Mouse (Mus musculus) hindbrain, embryonic 12.5 days (tissue): ENCODE data around the gene Lmo1. TPM values are rescaled to one million over a fixed set of nuclear protein-coding genes. Genes with fewer than 3 reads are reported as not detected.

Experiments used
- ATAC-seq: fragments of 200-750 bp; cut with Nextera tagmentation; 2 replicates; pipeline ENCODE4 v1.8.0; 2017; ENCODE audit warnings: moderate TSS enrichment; ENCODE audit not compliant: low FRiP score
- H3K27ac ChIP-seq: fragments of 300-500 bp; sonication (generic); 2 replicates; pipeline ENCODE4 v1.5.1; 2016; ENCODE audit warnings: mild to moderate bottlenecking
- H3K27me3 ChIP-seq: fragments of 300-500 bp; sonication (generic); 2 replicates; pipeline ENCODE4 v1.6.1; 2016; ENCODE audit warnings: mild to moderate bottlenecking
- H3K36me3 ChIP-seq: fragments of 300-500 bp; sonication (generic); 2 replicates; pipeline ENCODE4 v1.6.1; 2016; ENCODE audit warnings: mild to moderate bottlenecking
- H3K4me1 ChIP-seq: fragments of 300-500 bp; sonication (generic); 2 replicates; pipeline ENCODE4 v1.6.1; 2016
- H3K4me2 ChIP-seq: fragments of 300-500 bp; sonication (generic); replicated peaks from 2 replicates; pipeline ENCODE4 v1.6.1; 2016; ENCODE audit warnings: mild to moderate bottlenecking
- H3K4me3 ChIP-seq: fragments of 300-500 bp; sonication (generic); 2 replicates; pipeline ENCODE4 v1.5.1; 2016; ENCODE audit warnings: mild to moderate bottlenecking
- H3K9ac ChIP-seq: fragments of 300-500 bp; sonication (generic); 2 replicates; pipeline ENCODE4 v1.6.1; 2016; ENCODE audit warnings: mild to moderate bottlenecking, moderate library complexity
- H3K9me3 ChIP-seq: fragments of 300-500 bp; sonication (generic); replicated peaks from 2 replicates; pipeline ENCODE4 v1.6.1; 2016; ENCODE audit warnings: mild to moderate bottlenecking
- WGBS: fragments of 180-500 bp; shearing (Covaris S2); methylation state at CpG from one replicate; pipeline ENCODE4 v1.1.7; 2016; 5-methylcytosine and 5-hydroxymethylcytosine counted together
- polyA plus RNA-seq: library from polyadenylated mRNA; unstranded; fragments of >200 nt; fragmentation: Nextera tagmentation; extraction: Ambion mirVana; gene quantifications from 2 replicates; pipeline ENCODE4 v1.2.1, GENCODE M21; 2016

Gene Lmo1
- 46.3 and 50.9 TPM in 2 replicates for polyA plus RNA-seq

- H3K27ac ChIP-seq = peak within 1 kb of the TSS; percentile 68; the same call in 1 of the 2 replicates
- peak within 1 kb of the TSS; percentile 86 for H3K9ac ChIP-seq
- peaks cover 36% of the 10 kb centered on the region for H3K4me1 ChIP-seq
- H3K36me3 ChIP-seq = no peaks in the 10 kb centered on the region
- H3K4me2 ChIP-seq = peak within 1 kb of the TSS; percentile 98
- no peaks in the 10 kb centered on the region for H3K9me3 ChIP-seq
- peak within 1 kb of the TSS; percentile 72 for H3K4me3 ChIP-seq
- ATAC-seq = peak; percentile 82
- peaks cover 25% of the 10 kb centered on the region for H3K27me3 ChIP-seq
- WGBS = under 1% methylated on average over 67 of the region's 67 CpGs
Observed at GRCm38 (mm10) chr7:109174949-109175669, at the start of gene Lmo1. TSS of gene Lmo1 (minus strand) at chr7:109175207.

- H3K27me3 ChIP-seq = no peaks in the 10 kb centered on the region
- H3K4me1 ChIP-seq = peaks cover 16% of the 10 kb centered on the region
- peak overlapping the region; percentile 62 for H3K27ac ChIP-seq
- no peaks in the 10 kb centered on the region for H3K9me3 ChIP-seq
- no peak overlapping the region for H3K4me3 ChIP-seq
- H3K9ac ChIP-seq = no peak overlapping the region
- H3K36me3 ChIP-seq = no peaks in the 10 kb centered on the region
- no peak for ATAC-seq
- H3K4me2 ChIP-seq = no peak overlapping the region
- 78% methylated on average over 15 of the region's 15 CpGs for WGBS
Observed at GRCm38 (mm10) chr7:109221716-109222110, 46.7 kb upstream of the Lmo1 start.

- H3K4me2 ChIP-seq = no peak overlapping the region
- peak; percentile 55 for ATAC-seq
- H3K9me3 ChIP-seq = no peaks in the 10 kb centered on the region
- peak overlapping the region; percentile 62 for H3K27ac ChIP-seq
- no peaks in the 10 kb centered on the region for H3K36me3 ChIP-seq
- H3K9ac ChIP-seq = no peak overlapping the region
- no peaks in the 10 kb centered on the region for H3K27me3 ChIP-seq
- 74% methylated on average over 20 of the region's 20 CpGs for WGBS
- H3K4me1 ChIP-seq = peaks cover 16% of the 10 kb centered on the region
- no peak overlapping the region for H3K4me3 ChIP-seq
Observed at GRCm38 (mm10) chr7:109220766-109221715, 46.0 kb upstream of the Lmo1 start.

- peaks cover 16% of the 10 kb centered on the region for H3K4me1 ChIP-seq
- peak overlapping the region; percentile 44; the same call in 1 of the 2 replicates for H3K27ac ChIP-seq
- 86% methylated on average over 4 of the region's 4 CpGs for WGBS
Observed at GRCm38 (mm10) chr7:109220026-109220425, 45.0 kb upstream of the Lmo1 start.

GRCm38 (mm10) chr7:109218977-109219271 lies 43.9 kb upstream of the Lmo1 start:
- 0 out of 2 replicates have a peak, but pooled peaks have one; percentile 11 for ATAC-seq
- H3K9ac ChIP-seq = no peak overlapping the region
- H3K27me3 ChIP-seq = no peaks in the 10 kb centered on the region
- H3K36me3 ChIP-seq = no peaks in the 10 kb centered on the region
- H3K9me3 ChIP-seq = no peaks in the 10 kb centered on the region
- 26% methylated on average over 5 of the region's 5 CpGs for WGBS
- no peak overlapping the region for H3K4me3 ChIP-seq
- no peak overlapping the region for H3K27ac ChIP-seq
- H3K4me2 ChIP-seq = no peak overlapping the region
- H3K4me1 ChIP-seq = peaks cover 16% of the 10 kb centered on the region

More at GRCm38 (mm10) chr7:109220026-109220425, 45.0 kb upstream of the Lmo1 start:
- H3K4me2 ChIP-seq = no peak overlapping the region
- no peak overlapping the region for H3K9ac ChIP-seq
- no peak overlapping the region for H3K4me3 ChIP-seq
- H3K9me3 ChIP-seq = no peaks in the 10 kb centered on the region
- no peaks in the 10 kb centered on the region for H3K36me3 ChIP-seq
- no peak for ATAC-seq
- H3K27me3 ChIP-seq = no peaks in the 10 kb centered on the region

GRCm38 (mm10) chr7:109218130-109218976 lies 43.3 kb upstream of the Lmo1 start:
- Histone ChIP-seq H3K9ac (no peak overlapping the region), H3K9me3 (no peaks in the 10 kb centered on the region), H3K4me2 (no peak overlapping the region), H3K27me3 (no peaks in the 10 kb centered on the region), H3K4me1 (peaks cover 16% of the 10 kb centered on the region), H3K27ac (no peak overlapping the region), H3K36me3 (no peaks in the 10 kb centered on the region), H3K4me3 (no peak overlapping the region)
- ATAC-seq = peak; percentile 50
- WGBS = 71% methylated on average over 2 of the region's 2 CpGs

- WGBS = 74% methylated on average over 2 of the region's 2 CpGs
Observed at GRCm38 (mm10) chr7:109209804-109210203, 34.8 kb upstream of the Lmo1 start.

GRCm38 (mm10) chr7:109207811-109208210 lies 32.8 kb upstream of the Lmo1 start:
- Histone ChIP-seq H3K27ac (no peak overlapping the region), H3K36me3 (no peaks in the 10 kb centered on the region), H3K9ac (no peak overlapping the region), H3K27me3 (no peaks in the 10 kb centered on the region), H3K4me1 (no peaks in the 10 kb centered on the region), H3K4me2 (no peak overlapping the region), H3K4me3 (no peak overlapping the region), H3K9me3 (no peaks in the 10 kb centered on the region)
- WGBS = 84% methylated on average over 4 of the region's 4 CpGs
- ATAC-seq = no peak

More at GRCm38 (mm10) chr7:109209804-109210203, 34.8 kb upstream of the Lmo1 start:
- no peak overlapping the region for H3K9ac ChIP-seq
- no peaks in the 10 kb centered on the region for H3K9me3 ChIP-seq
- H3K36me3 ChIP-seq = no peaks in the 10 kb centered on the region
- no peak overlapping the region for H3K4me3 ChIP-seq
- no peak overlapping the region for H3K4me2 ChIP-seq
- no peaks in the 10 kb centered on the region for H3K27me3 ChIP-seq
- H3K4me1 ChIP-seq = no peaks in the 10 kb centered on the region
- no peak overlapping the region for H3K27ac ChIP-seq
- no peak for ATAC-seq

- no peak overlapping the region for H3K4me3 ChIP-seq
- H3K4me1 ChIP-seq = no peaks in the 10 kb centered on the region
- no peak overlapping the region for H3K9ac ChIP-seq
- H3K36me3 ChIP-seq = no peaks in the 10 kb centered on the region
- no peak overlapping the region for H3K27ac ChIP-seq
- 85% methylated on average over 2 of the region's 2 CpGs for WGBS
- H3K4me2 ChIP-seq = no peak overlapping the region
- H3K27me3 ChIP-seq = no peaks in the 10 kb centered on the region
- ATAC-seq = no peak
- no peaks in the 10 kb centered on the region for H3K9me3 ChIP-seq
Observed at GRCm38 (mm10) chr7:109206358-109206757, 31.4 kb upstream of the Lmo1 start.

GRCm38 (mm10) chr7:109203140-109203539 lies 28.1 kb upstream of the Lmo1 start:
- Histone ChIP-seq H3K4me3 (no peak overlapping the region), H3K27me3 (no peaks in the 10 kb centered on the region), H3K36me3 (no peaks in the 10 kb centered on the region), H3K9me3 (no peaks in the 10 kb centered on the region), H3K4me2 (no peak overlapping the region), H3K27ac (no peak overlapping the region), H3K9ac (no peak overlapping the region), H3K4me1 (no peaks in the 10 kb centered on the region)
- 58% methylated on average over 3 of the region's 3 CpGs for WGBS
- ATAC-seq = no peak; the same call in 1 of the 2 replicates

GRCm38 (mm10) chr7:109200559-109200958 lies 25.6 kb upstream of the Lmo1 start:
- H3K9ac ChIP-seq = no peak overlapping the region
- H3K4me1 ChIP-seq = peaks cover 18% of the 10 kb centered on the region
- H3K27me3 ChIP-seq = no peaks in the 10 kb centered on the region
- 88% methylated on average over 3 of the region's 3 CpGs for WGBS
- H3K4me3 ChIP-seq = no peak overlapping the region
- H3K36me3 ChIP-seq = no peaks in the 10 kb centered on the region
- no peaks in the 10 kb centered on the region for H3K9me3 ChIP-seq
- H3K27ac ChIP-seq = no peak overlapping the region
- H3K4me2 ChIP-seq = no peak overlapping the region
- no peak for ATAC-seq
